Mouse (Mus musculus) forebrain, embryonic 11.5 days (tissue): ENCODE results near the gene Gm15557. TPM values are rescaled to one million over a fixed set of nuclear protein-coding genes. Genes with fewer than 3 reads are reported as not detected.

Source experiments
- ATAC-seq: fragments of 200-750 bp; cut with Nextera tagmentation; replicated peaks from 2 replicates; pipeline ENCODE4 v1.8.0; 2017; ENCODE audit warnings: moderate TSS enrichment; ENCODE audit not compliant: low FRiP score
- DNase-seq: peaks from one replicate; pipeline ENCODE4 v3.0.0-alpha.2; 2017; ENCODE audit warnings: low spot score
- H3K27ac ChIP-seq: fragments of 300-500 bp; sonication (generic); 2 replicates; pipeline ENCODE4 v1.5.1; 2014; ENCODE audit warnings: low read depth, low read length
- H3K27me3 ChIP-seq: fragments of 300-500 bp; sonication (generic); 2 replicates; pipeline ENCODE4 v1.6.1; 2014; ENCODE audit warnings: mild to moderate bottlenecking, low read length, mixed read lengths; ENCODE audit not compliant: control insufficient read depth, insufficient read depth
- H3K36me3 ChIP-seq: fragments of 300-500 bp; sonication (generic); 2 replicates; pipeline ENCODE4 v1.6.1; 2014; ENCODE audit warnings: mild to moderate bottlenecking, low read length, moderate library complexity, mixed read lengths; ENCODE audit not compliant: control insufficient read depth, insufficient read depth
- H3K4me1 ChIP-seq: fragments of 300-500 bp; sonication (generic); replicated peaks from 2 replicates; pipeline ENCODE4 v1.6.1; 2014; ENCODE audit warnings: low read length, mixed read lengths; ENCODE audit not compliant: control insufficient read depth, insufficient read depth
- H3K4me2 ChIP-seq: fragments of 300-500 bp; sonication (generic); 2 replicates; pipeline ENCODE4 v1.6.1; 2014; ENCODE audit warnings: low read depth, mild to moderate bottlenecking, low read length, moderate library complexity, mixed read lengths; ENCODE audit not compliant: severe bottlenecking
- H3K4me3 ChIP-seq: fragments of 300-500 bp; sonication (generic); 2 replicates; pipeline ENCODE4 v1.5.1; 2014; ENCODE audit warnings: low read depth, low read length
- H3K9ac ChIP-seq: fragments of 300-500 bp; sonication (generic); 2 replicates; pipeline ENCODE4 v1.6.1; 2014; ENCODE audit warnings: low read length
- H3K9me3 ChIP-seq: fragments of 300-500 bp; sonication (generic); 2 replicates; pipeline ENCODE4 v1.6.1; 2016; ENCODE audit warnings: low read length, mixed read lengths; ENCODE audit not compliant: control insufficient read depth
- WGBS: fragments of 180-500 bp; shearing (Covaris S2); extraction: QIAGEN DNeasy Blood & Tissue Kit; methylation state at CpG from one replicate; pipeline ENCODE4 v1.1.7; 2014; 5-methylcytosine and 5-hydroxymethylcytosine counted together
- polyA plus RNA-seq: library from polyadenylated mRNA; unstranded; fragments of >200 nt; fragmentation: Nextera tagmentation; extraction: Ambion mirVana; gene quantifications from 2 replicates; pipeline ENCODE4 v1.2.1, GENCODE M21; 2014

The Gm15557 gene
- polyA plus RNA-seq, 1 experiment from 2014 or later, result not detected

GRCm38 (mm10) chr2:155945580-155945979 lies 5.1 kb downstream of the Gm15557 start:
- Histone ChIP-seq H3K9me3 (no peaks in the 10 kb centered on the region), H3K4me2 (no peak overlapping the region), H3K9ac (no peak overlapping the region), H3K4me1 (peaks cover 11% of the 10 kb centered on the region), H3K27ac (no peak overlapping the region), H3K4me3 (no peak overlapping the region), H3K36me3 (no peaks in the 10 kb centered on the region), H3K27me3 (no peaks in the 10 kb centered on the region)
- WGBS, result 60% methylated on average over 5 of the region's 5 CpGs
- DNase-seq, result no peak
- ATAC-seq, result peak; percentile 37

- Histone ChIP-seq H3K4me1 (peaks cover 11% of the 10 kb centered on the region), H3K4me2 (no peak overlapping the region), H3K27me3 (no peaks in the 10 kb centered on the region), H3K27ac (no peak overlapping the region), H3K9ac (no peak overlapping the region), H3K4me3 (no peak overlapping the region), H3K9me3 (no peaks in the 10 kb centered on the region), H3K36me3 (no peaks in the 10 kb centered on the region)
- peak; percentile 62; the same call in 1 of the 2 replicates for ATAC-seq
- DNase-seq, result peak; percentile 86
- WGBS, result 1% methylated on average over 7 of the region's 7 CpGs
These were observed 5.5 kb downstream of the Gm15557 start for GRCm38 (mm10) chr2:155946069-155946468.

DNA sequence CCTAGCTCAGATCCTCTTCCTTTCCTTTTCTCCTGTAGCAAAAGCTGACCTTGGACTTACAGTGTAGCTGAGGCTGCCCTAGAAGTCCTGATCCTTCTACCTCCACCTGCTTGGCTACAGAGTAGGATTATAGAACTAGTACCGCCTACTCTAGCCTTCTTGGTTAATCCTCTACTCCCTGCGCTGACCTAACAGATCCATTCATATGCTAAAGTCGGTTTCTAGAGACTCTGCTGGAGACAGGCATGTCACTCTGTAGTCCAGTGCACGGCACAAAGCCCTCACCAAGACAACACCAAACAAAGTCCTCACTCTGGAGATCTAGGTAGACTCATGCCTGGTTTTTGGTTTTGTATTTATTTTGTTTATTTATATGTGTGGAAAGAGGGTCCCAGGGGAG lies 6.0 kb downstream of the Gm15557 start:
- H3K4me2 ChIP-seq, result no peak overlapping the region
- 9% methylated on average over 4 of the region's 4 CpGs for WGBS
- no peaks in the 10 kb centered on the region for H3K9me3 ChIP-seq
- ATAC-seq (0 out of 2 replicates have a peak, but pooled peaks have one; percentile 29), DNase-seq (no peak)
- peaks cover 11% of the 10 kb centered on the region for H3K4me1 ChIP-seq
- no peaks in the 10 kb centered on the region for H3K27me3 ChIP-seq
- no peak overlapping the region for H3K27ac ChIP-seq
- no peaks in the 10 kb centered on the region for H3K36me3 ChIP-seq
- H3K4me3 ChIP-seq, result no peak overlapping the region
- H3K9ac ChIP-seq, result no peak overlapping the region

- peaks cover 11% of the 10 kb centered on the region for H3K4me1 ChIP-seq
- no peak for ATAC-seq
These were observed 7.0 kb downstream of the Gm15557 start for GRCm38 (mm10) chr2:155947390-155948002.

DNA sequence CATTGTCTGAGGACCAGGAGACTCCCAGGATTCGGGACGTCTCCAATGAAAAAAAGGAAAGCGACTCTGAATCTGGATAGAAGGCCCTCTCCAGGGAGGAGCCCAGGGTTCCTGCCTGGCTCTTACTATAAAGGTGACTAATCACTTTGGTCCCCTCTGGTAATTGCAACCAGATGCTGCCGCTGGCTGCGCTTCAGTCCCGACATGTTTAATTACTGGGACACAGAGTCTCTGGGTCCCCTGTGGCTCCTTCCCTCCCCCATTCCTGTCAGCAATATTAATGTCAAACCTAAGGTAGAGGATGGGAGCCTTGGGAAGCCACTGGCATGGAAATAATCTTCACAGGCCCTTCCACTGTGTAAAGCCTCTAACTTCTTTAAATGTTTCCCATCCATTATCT lies 8.8 kb downstream of the Gm15557 start:
- Histone ChIP-seq H3K4me1 (peaks cover 5% of the 10 kb centered on the region), H3K27ac (no peak overlapping the region)
- ATAC-seq, result no peak

More at GRCm38 (mm10) chr2:155947390-155948002, 7.0 kb downstream of the Gm15557 start:
- Histone ChIP-seq H3K27me3 (no peaks in the 10 kb centered on the region), H3K9ac (no peak overlapping the region), H3K9me3 (no peaks in the 10 kb centered on the region), H3K4me2 (no peak overlapping the region), H3K4me3 (no peak overlapping the region), H3K27ac (no peak overlapping the region), H3K36me3 (no peaks in the 10 kb centered on the region)
- 76% methylated on average over 5 of the region's 5 CpGs for WGBS
- no peak for DNase-seq

GRCm38 (mm10) chr2:155952006-155952405 lies 11.5 kb downstream of the Gm15557 start:
- H3K9me3 ChIP-seq, result no peaks in the 10 kb centered on the region
- H3K4me2 ChIP-seq, result no peak overlapping the region
- H3K27ac ChIP-seq, result no peak overlapping the region
- no peaks in the 10 kb centered on the region for H3K36me3 ChIP-seq
- no peaks in the 10 kb centered on the region for H3K27me3 ChIP-seq
- H3K4me3 ChIP-seq, result no peak overlapping the region
- no peak for DNase-seq
- 0 out of 2 replicates have a peak, but pooled peaks cover 2% of the 10 kb centered on the region for H3K4me1 ChIP-seq
- ATAC-seq, result no peak
- H3K9ac ChIP-seq, result no peak overlapping the region

More for the DNA sequence above, 8.8 kb downstream of the Gm15557 start:
- no peak overlapping the region for H3K4me2 ChIP-seq
- no peak for DNase-seq
- WGBS, result 33% methylated on average over 6 of the region's 6 CpGs
- H3K9me3 ChIP-seq, result no peaks in the 10 kb centered on the region
- no peak overlapping the region; the same call in 1 of the 2 replicates for H3K9ac ChIP-seq
- H3K36me3 ChIP-seq, result no peaks in the 10 kb centered on the region
- no peak overlapping the region for H3K4me3 ChIP-seq
- no peaks in the 10 kb centered on the region for H3K27me3 ChIP-seq

DNA sequence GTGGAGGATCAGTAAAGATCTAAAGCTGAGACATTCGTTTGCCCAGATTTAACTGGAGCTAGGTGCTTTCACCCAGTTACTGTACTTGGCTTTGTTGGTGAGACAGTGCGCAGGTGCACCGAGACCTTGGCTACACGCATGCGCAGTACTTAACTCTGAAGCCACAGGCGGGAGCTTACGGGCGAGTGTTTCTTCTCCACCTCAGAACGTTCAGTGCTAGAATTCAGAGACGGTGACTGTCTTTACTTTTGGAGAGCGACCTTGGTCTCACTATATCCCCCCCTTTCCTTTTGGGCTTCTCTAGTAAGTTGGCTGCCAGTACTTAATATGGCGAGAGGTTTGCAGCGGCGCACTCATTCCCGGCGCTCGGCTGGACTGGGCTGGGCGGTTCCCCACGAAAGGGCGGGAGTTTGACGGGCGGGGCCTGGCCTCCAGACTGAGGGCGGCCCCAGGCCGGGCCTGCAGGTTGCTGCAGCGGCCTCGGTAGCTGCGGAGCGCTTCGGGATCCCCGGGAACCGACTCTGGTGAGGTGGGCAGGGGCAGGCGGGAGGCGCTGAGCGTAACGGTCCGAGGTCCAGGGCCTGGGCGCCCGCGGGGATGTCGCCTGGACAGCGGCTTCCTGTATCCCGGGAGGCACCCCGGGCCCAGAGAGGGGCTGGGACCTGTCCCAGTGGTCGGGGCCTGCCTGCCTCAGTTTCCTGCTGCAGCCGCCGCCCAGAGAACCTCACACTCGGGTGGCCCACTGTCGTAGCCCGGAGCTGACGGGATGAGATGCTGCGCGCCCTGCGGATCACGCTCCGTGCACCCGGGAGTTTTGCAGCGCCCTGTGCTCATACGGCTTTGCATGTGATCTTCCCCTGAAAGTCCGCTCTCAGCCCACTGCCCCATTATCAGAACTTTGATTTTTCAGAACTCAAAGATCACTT lies 15.9 kb downstream of the Gm15557 start, which contains the start of gene Cep250:
Cep250 (plus strand) TSS at position 325 of the 926 bp plus-strand sequence.
- peak within 1 kb of the TSS; percentile 84 for H3K27ac ChIP-seq
- H3K9ac ChIP-seq, result peak within 1 kb of the TSS; percentile 98
- H3K4me2 ChIP-seq, result peak within 1 kb of the TSS; percentile 71
- DNase-seq (peak; percentile 96), ATAC-seq (peak; percentile 97)
- no peaks in the 10 kb centered on the region for H3K36me3 ChIP-seq
- under 1% methylated on average over 59 of the region's 59 CpGs for WGBS
- H3K9me3 ChIP-seq, result no peaks in the 10 kb centered on the region
- H3K4me1 ChIP-seq, result no peaks in the 10 kb centered on the region
- H3K4me3 ChIP-seq, result peak within 1 kb of the TSS; percentile 89
- H3K27me3 ChIP-seq, result no peaks in the 10 kb centered on the region

- no peak overlapping the region for H3K27ac ChIP-seq
- H3K36me3 ChIP-seq, result peaks cover 7% of the 10 kb centered on the region; the same call in 1 of the 2 replicates
- WGBS, result 93% methylated on average over 5 of the region's 5 CpGs
- H3K27me3 ChIP-seq, result no peaks in the 10 kb centered on the region
- no peak overlapping the region for H3K4me2 ChIP-seq
- no peaks in the 10 kb centered on the region for H3K9me3 ChIP-seq
- no peak for DNase-seq
- no peak overlapping the region for H3K9ac ChIP-seq
- no peak overlapping the region for H3K4me3 ChIP-seq
- ATAC-seq, result no peak
- no peaks in the 10 kb centered on the region for H3K4me1 ChIP-seq
These were observed 19.5 kb downstream of the Gm15557 start for GRCm38 (mm10) chr2:155959981-155960380.
